Mouse (Mus musculus): ENCODE measurements at regions not wholly inside any gene's neighbourhood (a gene's known extent, or its start where the extent isn't known, plus 50 kb on each side); places are given as distances from the start of the nearest gene placed in this dataset.

GRCm38 (mm10) chr9:41237265-41237664, 75.8 kb upstream of the Ubash3b start:
- no peak for DNase-seq (ENCODE audit: low spot score in 2 of 2)

GRCm38 (mm10) chr9:41229225-41229582, 67.7 kb upstream of the Ubash3b start:
- no peak for DNase-seq (ENCODE audit: low spot score in 2 of 2)

- peak; percentile 78 to 83 for DNase-seq (ENCODE audit: low spot score in 2 of 2)
Observed at GRCm38 (mm10) chr9:41228425-41229224, 67.1 kb upstream of the Ubash3b start.

- no peak for DNase-seq (ENCODE audit: low spot score in 2 of 2)
Observed at GRCm38 (mm10) chr9:41223406-41223805, 61.9 kb upstream of the Ubash3b start.

GRCm38 (mm10) chr9:41222346-41223015, 61.0 kb upstream of the Ubash3b start:
- no peak for DNase-seq (ENCODE audit: low spot score in 2 of 2)

- DNase-seq (ENCODE audit: low spot score in 2 of 2) = no peak
Observed at GRCm38 (mm10) chr9:41221110-41221790, 59.8 kb upstream of the Ubash3b start.

GRCm38 (mm10) chr9:41220105-41220669, 58.7 kb upstream of the Ubash3b start:
- DNase-seq (ENCODE audit: low spot score in 2 of 2) = no peak

GRCm38 (mm10) chr9:41218702-41219101, 57.2 kb upstream of the Ubash3b start:
- DNase-seq (ENCODE audit: low spot score in 2 of 2) = no peak

GRCm38 (mm10) chr9:41216248-41216647, 54.8 kb upstream of the Ubash3b start:
- DNase-seq (ENCODE audit: low spot score in 2 of 2) = no peak

- DNase-seq (ENCODE audit: low spot score in 2 of 2) = no peak
Observed at GRCm38 (mm10) chr9:41215026-41215425, 53.5 kb upstream of the Ubash3b start.

- DNase-seq (ENCODE audit: low spot score in 2 of 2) = no peak
Observed at GRCm38 (mm10) chr9:41212943-41213529, 51.5 kb upstream of the Ubash3b start.

GRCm38 (mm10) chr9:41212303-41212901, 50.9 kb upstream of the Ubash3b start:
- DNase-seq (ENCODE audit: low spot score in 2 of 2) = no peak

GRCm38 (mm10) chr9:41211865-41212302, 50.4 kb upstream of the Ubash3b start:
- no peak for DNase-seq (ENCODE audit: low spot score in 2 of 2)

Small RNA genes in the stretch of these regions (microRNA-seq; reads per million reads assigned to microRNA genes)
- gene Mir100 (30,138 reads per million, percentile 96 among the genes with 10 or more reads in this experiment), gene Mir125b-1 (228 reads per million, percentile 63 among the genes with 10 or more reads in this experiment), gene Mirlet7a-2 (216 reads per million, percentile 62 among the genes with 10 or more reads in this experiment)

Measured in gastrocnemius, adult 8-10 months (tissue).